Mouse (Mus musculus): ENCODE data around the gene Nck1. TPM values are rescaled to one million over a fixed set of nuclear protein-coding genes. Genes with fewer than 3 reads are reported as not detected.

Gene Nck1
- polyA plus RNA-seq, 1 experiment from 2014 or later, result 65.7 TPM

DNA sequence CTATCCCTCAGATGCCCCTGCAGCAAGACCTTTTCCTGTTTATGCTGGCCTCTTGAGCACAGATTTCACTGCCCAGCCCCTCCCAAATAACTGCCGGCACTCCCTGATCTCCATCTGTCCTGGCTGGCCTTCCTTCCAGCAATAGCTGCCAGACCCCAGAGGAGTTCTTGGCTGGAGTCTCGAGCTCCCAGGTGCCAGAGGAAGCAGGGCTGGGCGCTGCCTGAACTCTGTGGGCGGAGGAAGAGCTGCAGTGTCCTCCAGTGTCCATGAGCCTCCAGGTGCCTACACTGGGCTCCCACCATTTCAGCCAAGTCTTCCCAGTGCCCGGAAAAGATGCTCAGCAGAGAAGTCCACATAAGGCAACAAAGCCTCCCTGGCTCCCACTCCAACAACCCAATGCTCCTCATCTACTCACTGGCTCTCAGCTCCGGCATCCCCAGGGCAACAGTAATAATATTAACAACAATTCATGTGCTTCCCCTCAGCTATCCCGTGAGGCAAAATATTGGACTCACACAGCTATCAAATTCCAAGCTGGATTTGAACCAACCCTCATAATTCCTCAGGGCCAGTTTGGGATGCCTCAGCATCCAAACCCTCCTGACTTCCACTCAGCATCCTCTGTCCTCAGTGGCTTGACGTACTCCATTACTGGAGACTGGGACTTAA is 74.9 kb downstream of the Nck1 start:
- Histone ChIP-seq H3K4me2 (no peak overlapping the region), H3K27ac (ENCODE audit: low read depth, low read length) (no peak overlapping the region), H3K9me3 (replicated peaks; ENCODE audit: control insufficient read depth, low read length) (no peaks in the 10 kb centered on the region), H3K4me1 (ENCODE audit: control insufficient read depth, insufficient read depth, low read length) (0 out of 2 replicates have a peak, but pooled peaks cover 4% of the 10 kb centered on the region), H3K27me3 (ENCODE audit: control insufficient read depth, insufficient read depth, low read length) (no peaks in the 10 kb centered on the region), H3K4me3 (ENCODE audit: low read depth, low read length) (no peak overlapping the region), H3K36me3 (ENCODE audit: control insufficient read depth, insufficient read depth, low read length) (no peaks in the 10 kb centered on the region), H3K9ac (ENCODE audit: low read depth, low read length) (0 out of 2 replicates have a peak overlapping the region, but pooled peaks have one; percentile 16)
- no peak for ATAC-seq (replicated peaks; ENCODE audit: insufficient number of reproducible peaks, low FRiP score, low TSS enrichment)
- 63% methylated on average over 8 of the region's 8 CpGs for whole genome bisulfite sequencing (ENCODE audit: insufficient replicate concordance)

DNA sequence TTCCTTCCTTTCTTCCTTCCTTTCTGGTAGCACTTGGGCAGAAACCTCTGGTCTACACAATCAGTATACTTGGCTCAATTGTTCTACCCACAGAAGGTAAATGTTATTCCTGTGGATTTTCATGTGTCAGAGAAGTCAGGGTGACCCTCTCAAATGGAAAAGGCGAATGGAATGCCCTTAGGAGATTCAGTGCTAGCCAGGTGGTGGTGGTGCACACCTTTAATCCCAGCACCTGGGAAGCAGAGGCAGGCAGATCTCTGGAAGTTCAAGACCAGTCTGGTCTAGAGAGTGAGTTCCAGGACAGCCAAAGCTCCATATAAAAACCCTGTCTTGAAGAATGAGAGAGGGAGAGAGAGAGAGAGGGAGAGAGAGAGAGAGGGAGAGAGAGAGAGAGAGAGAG is 75.7 kb downstream of the Nck1 start:
- Histone ChIP-seq H3K4me2 (no peak overlapping the region), H3K36me3 (ENCODE audit: control insufficient read depth, insufficient read depth, low read length) (no peaks in the 10 kb centered on the region), H3K4me3 (ENCODE audit: low read depth, low read length) (no peak overlapping the region), H3K4me1 (ENCODE audit: control insufficient read depth, insufficient read depth, low read length) (0 out of 2 replicates have a peak, but pooled peaks cover 4% of the 10 kb centered on the region), H3K27me3 (ENCODE audit: control insufficient read depth, insufficient read depth, low read length) (no peaks in the 10 kb centered on the region), H3K9ac (ENCODE audit: low read depth, low read length) (no peak overlapping the region), H3K9me3 (replicated peaks; ENCODE audit: control insufficient read depth, low read length) (no peaks in the 10 kb centered on the region), H3K27ac (ENCODE audit: low read depth, low read length) (no peak overlapping the region)
- ATAC-seq (replicated peaks; ENCODE audit: insufficient number of reproducible peaks, low FRiP score, low TSS enrichment), result no peak
- 61% methylated on average over 1 of the region's 1 CpGs for WGBS (ENCODE audit: insufficient replicate concordance)

DNA sequence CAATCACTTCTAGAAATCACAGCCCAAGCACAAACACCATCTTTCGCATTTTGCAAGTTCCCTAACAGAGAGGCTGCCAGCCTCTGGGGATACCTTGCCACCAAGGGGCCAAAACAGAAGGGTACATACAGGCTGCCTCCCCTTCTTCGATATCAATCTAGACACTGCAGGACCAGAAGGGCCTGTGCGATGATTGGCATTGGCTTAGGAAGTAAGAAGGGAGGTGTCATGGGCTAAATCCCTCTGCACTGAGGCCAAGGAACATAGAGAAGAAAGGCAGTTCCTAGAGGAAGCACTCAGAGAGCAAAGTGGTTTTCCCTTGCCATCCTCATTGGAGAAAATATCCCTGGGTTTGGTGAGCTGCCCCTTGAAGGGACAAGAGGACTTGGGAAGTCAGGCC is 76.3 kb downstream of the Nck1 start:
- no peak for ATAC-seq (replicated peaks; ENCODE audit: insufficient number of reproducible peaks, low FRiP score, low TSS enrichment)

DNA sequence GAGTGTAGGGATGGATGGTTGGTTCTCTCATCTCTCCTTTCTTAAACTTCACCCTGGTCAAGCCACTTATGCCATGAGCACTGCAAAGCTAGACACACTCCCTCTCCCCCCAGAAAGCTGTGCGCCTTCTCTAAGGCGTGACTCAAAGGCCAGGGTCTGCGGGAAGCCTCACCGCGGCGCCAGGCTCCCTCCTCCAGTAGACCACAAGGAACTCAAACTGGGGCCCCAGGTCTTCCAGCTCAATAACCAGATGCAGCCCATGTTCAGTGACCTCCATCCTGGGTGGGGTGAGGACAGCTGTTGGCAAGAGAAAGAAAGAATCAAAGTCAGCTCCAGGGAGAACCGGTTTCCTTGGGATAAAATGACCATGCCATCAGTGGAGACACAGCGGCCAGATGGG is 77.8 kb downstream of the Nck1 start:
- Histone ChIP-seq H3K27ac (ENCODE audit: low read depth, low read length) (no peak overlapping the region), H3K4me3 (ENCODE audit: low read depth, low read length) (no peak overlapping the region), H3K4me1 (ENCODE audit: control insufficient read depth, insufficient read depth, low read length) (0 out of 2 replicates have a peak, but pooled peaks cover 4% of the 10 kb centered on the region), H3K9ac (ENCODE audit: low read depth, low read length) (no peak overlapping the region), H3K27me3 (ENCODE audit: control insufficient read depth, insufficient read depth, low read length) (no peaks in the 10 kb centered on the region), H3K4me2 (no peak overlapping the region), H3K9me3 (replicated peaks; ENCODE audit: control insufficient read depth, low read length) (no peaks in the 10 kb centered on the region), H3K36me3 (ENCODE audit: control insufficient read depth, insufficient read depth, low read length) (no peaks in the 10 kb centered on the region)
- ATAC-seq (replicated peaks; ENCODE audit: insufficient number of reproducible peaks, low FRiP score, low TSS enrichment), result no peak
- 95% methylated on average over 8 of the region's 8 CpGs for WGBS (ENCODE audit: insufficient replicate concordance)

More for the DNA sequence above, 76.3 kb downstream of the Nck1 start:
- no peaks in the 10 kb centered on the region for H3K36me3 ChIP-seq (ENCODE audit: control insufficient read depth, insufficient read depth, low read length)
- H3K9me3 ChIP-seq (replicated peaks; ENCODE audit: control insufficient read depth, low read length), result no peaks in the 10 kb centered on the region
- no peak overlapping the region for H3K9ac ChIP-seq (ENCODE audit: low read depth, low read length)
- no peak overlapping the region for H3K4me3 ChIP-seq (ENCODE audit: low read depth, low read length)
- H3K4me2 ChIP-seq, result no peak overlapping the region
- no peaks in the 10 kb centered on the region for H3K27me3 ChIP-seq (ENCODE audit: control insufficient read depth, insufficient read depth, low read length)
- 0 out of 2 replicates have a peak, but pooled peaks cover 4% of the 10 kb centered on the region for H3K4me1 ChIP-seq (ENCODE audit: control insufficient read depth, insufficient read depth, low read length)
- no peak overlapping the region for H3K27ac ChIP-seq (ENCODE audit: low read depth, low read length)
- WGBS (ENCODE audit: insufficient replicate concordance), result 89% methylated on average over 3 of the region's 3 CpGs

DNA sequence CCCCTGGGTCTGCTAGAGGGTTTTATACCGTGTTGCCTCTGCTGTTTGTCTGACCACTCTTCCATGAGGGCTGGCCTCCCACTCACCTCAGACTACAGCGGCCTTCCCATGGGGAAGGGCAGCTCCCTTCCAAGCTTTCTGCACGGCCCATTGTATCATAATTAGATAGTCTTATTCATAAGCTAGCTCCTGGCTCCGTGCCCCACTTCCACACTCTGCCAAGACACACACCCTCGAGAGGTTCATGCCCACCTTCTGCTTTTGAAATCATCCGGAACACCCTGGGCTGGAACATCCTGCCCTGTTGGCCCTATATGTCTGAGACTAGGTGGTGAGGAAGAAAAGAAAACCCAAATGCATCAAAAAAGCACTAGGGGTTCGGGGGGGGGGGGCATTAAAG is 78.3 kb downstream of the Nck1 start:
- no peak for ATAC-seq (replicated peaks; ENCODE audit: insufficient number of reproducible peaks, low FRiP score, low TSS enrichment)
- WGBS (ENCODE audit: insufficient replicate concordance), result 80% methylated on average over 7 of the region's 7 CpGs
- no peak overlapping the region for H3K9ac ChIP-seq (ENCODE audit: low read depth, low read length)

DNA sequence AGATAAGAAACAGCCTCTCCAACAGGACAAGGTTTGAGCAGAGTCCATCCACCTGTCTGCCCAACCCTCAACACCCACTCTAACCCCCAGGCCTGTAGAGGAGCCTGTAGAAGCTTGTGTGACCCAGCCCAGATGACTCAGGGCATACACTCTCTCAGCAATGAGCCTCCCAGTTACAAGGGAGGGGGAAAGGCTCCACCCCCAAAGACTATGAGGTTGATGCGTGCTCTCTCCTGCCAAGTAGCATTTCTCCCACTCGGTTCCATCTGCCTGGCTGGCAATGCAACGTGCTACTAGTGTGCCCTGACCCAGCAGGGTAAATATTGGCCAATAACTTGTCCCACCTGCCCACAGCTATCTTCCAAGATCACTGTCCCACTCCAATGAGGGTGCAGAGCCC is 79.2 kb downstream of the Nck1 start:
- Histone ChIP-seq H3K4me1 (ENCODE audit: control insufficient read depth, insufficient read depth, low read length) (0 out of 2 replicates have a peak, but pooled peaks cover 4% of the 10 kb centered on the region), H3K36me3 (ENCODE audit: control insufficient read depth, insufficient read depth, low read length) (no peaks in the 10 kb centered on the region), H3K27me3 (ENCODE audit: control insufficient read depth, insufficient read depth, low read length) (no peaks in the 10 kb centered on the region), H3K4me3 (ENCODE audit: low read depth, low read length) (no peak overlapping the region), H3K9ac (ENCODE audit: low read depth, low read length) (no peak overlapping the region), H3K27ac (ENCODE audit: low read depth, low read length) (no peak overlapping the region), H3K4me2 (no peak overlapping the region), H3K9me3 (replicated peaks; ENCODE audit: control insufficient read depth, low read length) (no peaks in the 10 kb centered on the region)
- no peak for ATAC-seq (replicated peaks; ENCODE audit: insufficient number of reproducible peaks, low FRiP score, low TSS enrichment)
- WGBS (ENCODE audit: insufficient replicate concordance), result 77% methylated on average over 3 of the region's 3 CpGs

More for the DNA sequence above, 78.3 kb downstream of the Nck1 start:
- H3K27me3 ChIP-seq (ENCODE audit: control insufficient read depth, insufficient read depth, low read length), result no peaks in the 10 kb centered on the region
- H3K4me1 ChIP-seq (ENCODE audit: control insufficient read depth, insufficient read depth, low read length), result 0 out of 2 replicates have a peak, but pooled peaks cover 4% of the 10 kb centered on the region
- H3K36me3 ChIP-seq (ENCODE audit: control insufficient read depth, insufficient read depth, low read length), result no peaks in the 10 kb centered on the region
- no peak overlapping the region for H3K4me2 ChIP-seq
- H3K4me3 ChIP-seq (ENCODE audit: low read depth, low read length), result no peak overlapping the region
- H3K27ac ChIP-seq (ENCODE audit: low read depth, low read length), result no peak overlapping the region
- no peaks in the 10 kb centered on the region for H3K9me3 ChIP-seq (replicated peaks; ENCODE audit: control insufficient read depth, low read length)

DNA sequence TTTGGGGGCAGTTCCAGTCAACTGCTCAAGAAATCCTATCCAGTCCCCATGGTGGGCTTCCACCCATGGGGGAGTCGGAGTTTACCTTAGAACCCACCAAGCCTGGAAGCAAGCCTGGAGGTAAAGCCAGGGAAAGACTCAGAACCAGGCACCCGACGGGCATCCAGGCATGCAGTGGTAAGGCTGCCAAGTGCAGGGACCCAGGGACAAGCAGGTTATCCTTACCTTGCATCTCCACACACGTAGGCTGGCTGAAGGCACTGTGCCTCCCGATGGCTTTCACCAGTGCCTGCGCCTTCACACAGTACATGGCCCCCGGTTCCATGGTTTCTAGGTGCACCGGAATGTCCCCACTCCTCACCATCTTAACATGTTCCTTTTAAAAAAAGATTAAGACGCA is 79.9 kb downstream of the Nck1 start:
- Histone ChIP-seq H3K27ac (ENCODE audit: low read depth, low read length) (no peak overlapping the region), H3K27me3 (ENCODE audit: control insufficient read depth, insufficient read depth, low read length) (no peaks in the 10 kb centered on the region), H3K4me3 (ENCODE audit: low read depth, low read length) (no peak overlapping the region), H3K36me3 (ENCODE audit: control insufficient read depth, insufficient read depth, low read length) (no peaks in the 10 kb centered on the region), H3K9ac (ENCODE audit: low read depth, low read length) (no peak overlapping the region), H3K4me2 (no peak overlapping the region), H3K9me3 (replicated peaks; ENCODE audit: control insufficient read depth, low read length) (no peaks in the 10 kb centered on the region), H3K4me1 (ENCODE audit: control insufficient read depth, insufficient read depth, low read length) (0 out of 2 replicates have a peak, but pooled peaks cover 3% of the 10 kb centered on the region)
- ATAC-seq (replicated peaks; ENCODE audit: insufficient number of reproducible peaks, low FRiP score, low TSS enrichment), result no peak
- 92% methylated on average over 9 of the region's 9 CpGs for WGBS (ENCODE audit: insufficient replicate concordance)

DNA sequence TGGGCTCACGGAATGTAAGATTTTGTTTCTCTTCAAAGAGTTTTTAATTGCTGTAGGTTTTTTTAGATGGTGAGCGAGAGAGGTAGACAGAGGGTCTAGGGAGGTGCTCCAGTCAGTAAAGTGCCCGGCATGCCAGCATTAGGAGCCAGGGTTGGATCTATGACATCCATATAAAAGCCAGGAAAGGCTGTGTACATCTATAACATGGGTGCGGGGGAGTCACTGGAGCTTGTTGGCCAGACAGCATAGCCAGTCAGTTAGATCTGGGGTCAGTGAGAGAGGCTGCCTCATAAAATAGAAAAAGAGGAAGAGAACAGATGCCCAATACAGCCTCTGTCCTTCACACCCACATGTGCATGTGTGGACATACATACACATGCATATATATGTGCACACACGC is 80.6 kb downstream of the Nck1 start:
- Histone ChIP-seq H3K36me3 (ENCODE audit: control insufficient read depth, insufficient read depth, low read length) (no peaks in the 10 kb centered on the region), H3K4me2 (no peak overlapping the region), H3K27ac (ENCODE audit: low read depth, low read length) (no peak overlapping the region), H3K27me3 (ENCODE audit: control insufficient read depth, insufficient read depth, low read length) (no peaks in the 10 kb centered on the region), H3K4me1 (ENCODE audit: control insufficient read depth, insufficient read depth, low read length) (no peaks in the 10 kb centered on the region), H3K9me3 (replicated peaks; ENCODE audit: control insufficient read depth, low read length) (no peaks in the 10 kb centered on the region), H3K4me3 (ENCODE audit: low read depth, low read length) (no peak overlapping the region), H3K9ac (ENCODE audit: low read depth, low read length) (no peak overlapping the region)
- 88% methylated on average over 5 of the region's 5 CpGs for WGBS (ENCODE audit: insufficient replicate concordance)
- no peak for ATAC-seq (replicated peaks; ENCODE audit: insufficient number of reproducible peaks, low FRiP score, low TSS enrichment)

DNA sequence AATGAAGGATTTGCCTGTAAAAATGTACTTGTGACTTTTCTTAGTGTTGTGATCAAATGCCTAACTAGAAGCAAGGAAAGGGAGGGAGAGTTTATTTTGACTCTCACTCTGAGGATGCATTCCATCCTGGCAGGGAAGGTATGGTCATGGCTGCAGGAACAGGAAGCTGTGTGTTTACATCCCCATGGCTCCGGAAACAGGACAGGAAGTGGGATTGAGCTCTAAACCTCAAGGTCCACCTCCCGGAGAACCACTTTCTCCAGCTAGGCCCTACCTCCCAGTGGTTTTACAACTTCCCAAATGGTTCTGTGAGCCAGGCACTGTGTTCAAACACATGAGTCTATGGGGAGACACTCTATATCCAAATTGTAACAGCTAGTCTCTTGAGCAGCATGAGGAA is 82.2 kb downstream of the Nck1 start:
- ATAC-seq (replicated peaks; ENCODE audit: insufficient number of reproducible peaks, low FRiP score, low TSS enrichment), result no peak
- Histone ChIP-seq H3K4me2 (no peak overlapping the region), H3K4me1 (ENCODE audit: control insufficient read depth, insufficient read depth, low read length) (no peaks in the 10 kb centered on the region), H3K9me3 (replicated peaks; ENCODE audit: control insufficient read depth, low read length) (no peaks in the 10 kb centered on the region), H3K27ac (ENCODE audit: low read depth, low read length) (no peak overlapping the region), H3K27me3 (ENCODE audit: control insufficient read depth, insufficient read depth, low read length) (no peaks in the 10 kb centered on the region), H3K9ac (ENCODE audit: low read depth, low read length) (no peak overlapping the region), H3K36me3 (ENCODE audit: control insufficient read depth, insufficient read depth, low read length) (no peaks in the 10 kb centered on the region), H3K4me3 (ENCODE audit: low read depth, low read length) (no peak overlapping the region)
- WGBS (ENCODE audit: insufficient replicate concordance), result 60% methylated on average over 2 of the region's 2 CpGs

All from heart, embryonic 11.5 days (tissue).